Mouse (Mus musculus): ENCODE results near the gene Cblb. TPM values are rescaled to one million over a fixed set of nuclear protein-coding genes. Genes with fewer than 3 reads are reported as not detected.

The Cblb gene
- polyA plus RNA-seq, 1 experiment from 2014 or later, result 15.5 TPM

DNA sequence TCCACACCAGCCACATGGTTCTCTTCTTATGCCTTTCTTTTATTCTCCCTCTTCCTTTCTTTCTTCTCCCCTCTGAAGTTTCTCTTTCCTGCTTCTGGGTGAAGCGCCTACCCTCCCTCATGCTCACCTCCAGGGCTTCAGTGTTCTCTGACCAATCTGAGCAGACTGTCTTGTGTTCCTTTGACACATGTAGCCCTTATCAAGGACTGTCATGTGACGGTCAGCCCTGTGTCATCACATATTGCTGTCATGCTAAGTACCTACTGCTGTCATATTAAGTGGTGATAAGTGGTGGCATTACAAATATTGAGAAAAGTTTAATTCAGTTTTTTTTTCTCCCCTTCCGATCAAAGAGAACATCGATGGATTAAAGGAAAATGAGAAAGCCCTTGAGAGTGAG is 28.5 kb downstream of the Cblb start:
- H3K4me1 ChIP-seq, result peaks cover 45% of the 10 kb centered on the region
- 80% methylated on average over 4 of the region's 4 CpGs for WGBS
- H3K9ac ChIP-seq, result no peak overlapping the region
- H3K4me3 ChIP-seq (replicated peaks), result no peak overlapping the region
- H3K4me2 ChIP-seq (replicated peaks), result no peak overlapping the region
- no peak overlapping the region for H3K27ac ChIP-seq (replicated peaks)
- peaks cover 3% of the 10 kb centered on the region; the same call in 1 of the 2 replicates for H3K36me3 ChIP-seq
- no peaks in the 10 kb centered on the region for H3K9me3 ChIP-seq (replicated peaks)
- no peaks in the 10 kb centered on the region for H3K27me3 ChIP-seq
- no peak for ATAC-seq (ENCODE audit: insufficient number of reproducible peaks, low FRiP score, low TSS enrichment, low read depth)

DNA sequence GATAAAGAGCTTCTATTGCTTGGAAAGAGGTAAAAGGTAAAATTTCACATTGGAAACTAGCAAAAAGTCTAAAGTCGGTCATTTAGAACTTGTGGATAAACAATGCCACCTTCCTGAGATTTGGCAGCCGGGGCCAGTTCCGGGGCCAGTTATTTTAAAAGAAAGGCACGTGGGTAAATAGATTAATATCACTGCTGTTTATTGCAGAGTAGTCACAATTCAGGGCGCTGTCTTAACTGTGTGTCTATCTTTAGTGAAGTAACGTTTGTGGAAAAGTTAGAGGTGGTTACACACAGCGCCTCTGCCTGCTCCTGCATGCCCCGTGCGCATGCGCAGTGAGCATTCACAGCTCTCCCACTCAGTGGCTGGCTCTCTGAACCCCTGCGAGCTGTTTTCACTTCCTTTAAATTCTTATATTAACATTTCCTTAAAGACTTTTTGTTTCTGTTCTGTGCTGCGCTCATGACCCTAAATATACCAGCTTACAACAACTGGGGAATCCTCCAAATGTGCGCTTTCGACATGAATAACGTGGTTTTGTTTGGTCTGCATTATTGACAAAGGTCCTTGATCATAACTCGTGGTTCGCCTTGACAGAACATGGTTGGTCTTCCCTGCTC is 29.2 kb downstream of the Cblb start:
- Histone ChIP-seq H3K9ac (no peak overlapping the region), H3K27ac (replicated peaks) (0 out of 2 replicates have a peak overlapping the region, but pooled peaks have one; percentile 48), H3K36me3 (peaks cover 3% of the 10 kb centered on the region; the same call in 1 of the 2 replicates), H3K4me3 (replicated peaks) (no peak overlapping the region), H3K4me2 (replicated peaks) (no peak overlapping the region), H3K27me3 (no peaks in the 10 kb centered on the region), H3K4me1 (peaks cover 43% of the 10 kb centered on the region), H3K9me3 (replicated peaks) (no peaks in the 10 kb centered on the region)
- 64% methylated on average over 17 of the region's 17 CpGs for WGBS
- ATAC-seq (ENCODE audit: insufficient number of reproducible peaks, low FRiP score, low TSS enrichment, low read depth), result no peak

- peak; percentile 47 for ATAC-seq (ENCODE audit: insufficient number of reproducible peaks, low FRiP score, low TSS enrichment, low read depth)
- H3K4me3 ChIP-seq (replicated peaks), result no peak overlapping the region
- H3K9ac ChIP-seq, result no peak overlapping the region
- 48% methylated on average over 4 of the region's 4 CpGs for WGBS
- H3K27me3 ChIP-seq, result no peaks in the 10 kb centered on the region
- H3K27ac ChIP-seq (replicated peaks), result peak overlapping the region; percentile 48; the same call in 1 of the 2 replicates
- peaks cover 3% of the 10 kb centered on the region; the same call in 1 of the 2 replicates for H3K36me3 ChIP-seq
- no peaks in the 10 kb centered on the region for H3K9me3 ChIP-seq (replicated peaks)
- H3K4me1 ChIP-seq, result peaks cover 37% of the 10 kb centered on the region
- no peak overlapping the region for H3K4me2 ChIP-seq (replicated peaks)
Measured at GRCm38 (mm10) chr16:52061015-52061481, 30.0 kb downstream of the Cblb start.

DNA sequence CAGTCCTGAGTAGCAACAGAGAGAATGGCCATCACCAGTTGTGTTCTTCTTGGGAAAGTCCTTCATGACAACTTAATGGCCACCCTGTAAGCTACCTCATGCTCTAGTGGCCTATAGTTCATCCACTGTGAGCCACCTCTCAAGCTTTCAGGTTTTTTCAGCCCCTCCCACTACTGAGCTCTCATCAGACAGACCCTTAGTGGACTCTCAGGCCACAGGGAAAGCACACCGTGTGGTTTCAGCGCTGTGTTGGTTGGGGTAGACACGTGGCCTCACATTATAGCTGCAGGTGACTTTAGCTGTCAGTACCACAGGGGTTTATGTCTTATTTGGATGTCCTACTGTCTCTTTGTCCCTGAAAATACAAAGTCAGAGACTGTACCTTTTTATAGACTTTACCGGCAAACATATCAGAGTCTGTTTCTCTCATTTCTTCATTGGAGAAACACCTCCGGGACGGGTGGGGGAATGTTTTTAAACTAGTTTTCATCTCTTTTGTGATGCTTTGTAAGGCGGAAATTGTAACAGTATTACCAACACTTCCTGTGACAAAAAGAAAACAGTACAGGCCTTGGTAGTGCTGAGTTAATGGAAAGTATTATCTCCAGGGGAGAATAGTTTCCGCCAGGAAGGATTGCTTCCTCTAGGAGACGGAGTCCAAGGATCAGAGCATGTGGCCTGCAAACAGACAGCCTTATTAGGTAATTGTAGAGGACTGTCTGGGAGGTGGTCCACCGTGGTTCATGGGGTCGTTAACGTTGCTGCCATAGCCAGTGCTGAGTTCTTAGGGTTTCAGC is 33.5 kb downstream of the Cblb start:
- 74% methylated on average over 12 of the region's 12 CpGs for WGBS
- no peak for ATAC-seq (ENCODE audit: insufficient number of reproducible peaks, low FRiP score, low TSS enrichment, low read depth)
- no peak overlapping the region for H3K9ac ChIP-seq
- no peak overlapping the region for H3K4me3 ChIP-seq (replicated peaks)
- H3K36me3 ChIP-seq, result no peaks in the 10 kb centered on the region
- no peak overlapping the region for H3K27ac ChIP-seq (replicated peaks)
- H3K9me3 ChIP-seq (replicated peaks), result no peaks in the 10 kb centered on the region
- H3K27me3 ChIP-seq, result no peaks in the 10 kb centered on the region
- peaks cover 28% of the 10 kb centered on the region for H3K4me1 ChIP-seq
- no peak overlapping the region for H3K4me2 ChIP-seq (replicated peaks)

DNA sequence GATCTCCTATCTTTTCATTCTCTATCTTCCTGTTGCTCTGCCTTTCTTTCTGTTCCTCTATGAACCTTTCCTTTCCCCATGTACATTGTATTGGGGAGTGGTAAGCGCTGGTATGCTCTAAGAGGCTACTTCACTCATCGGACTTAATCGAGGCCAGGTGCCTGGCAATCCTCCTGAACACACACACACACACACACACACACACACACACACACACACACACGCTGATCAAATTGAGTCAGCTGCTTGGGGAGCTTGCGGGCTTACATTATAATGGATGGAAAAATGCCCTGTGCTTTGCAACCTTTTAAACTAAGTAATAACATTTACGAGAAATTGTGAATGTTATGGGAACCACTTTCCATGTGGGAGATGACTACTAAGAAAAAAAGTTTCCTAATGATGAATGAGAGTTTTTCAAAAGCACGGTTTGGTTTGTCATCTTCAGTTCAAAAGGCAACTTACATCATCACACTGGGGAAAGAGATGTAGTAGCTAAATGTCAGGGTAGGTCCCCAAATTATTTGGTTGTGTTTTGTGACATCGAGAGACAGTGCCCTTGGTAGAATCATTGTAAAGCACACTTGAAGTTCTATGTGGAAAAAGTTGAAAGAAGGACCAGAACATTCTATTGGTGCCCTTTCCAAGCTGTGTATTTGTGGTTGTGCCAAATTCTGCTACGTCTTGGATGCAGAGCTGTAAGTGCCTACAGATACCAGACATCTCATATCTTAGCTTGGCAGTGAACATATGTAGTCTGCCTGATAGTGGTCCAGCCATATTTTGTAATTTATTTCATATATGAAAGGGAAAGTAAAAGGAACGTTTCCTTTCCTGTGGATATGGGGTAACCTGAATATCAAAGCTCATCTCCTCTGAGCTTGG is 36.8 kb downstream of the Cblb start:
- 0 out of 2 replicates have a peak, but pooled peaks cover 4% of the 10 kb centered on the region for H3K4me1 ChIP-seq
- no peaks in the 10 kb centered on the region for H3K36me3 ChIP-seq
- H3K4me2 ChIP-seq (replicated peaks), result no peak overlapping the region
- H3K4me3 ChIP-seq (replicated peaks), result no peak overlapping the region
- H3K27ac ChIP-seq (replicated peaks), result no peak overlapping the region
- no peak; the same call in 1 of the 2 replicates for ATAC-seq (ENCODE audit: insufficient number of reproducible peaks, low FRiP score, low TSS enrichment, low read depth)
- 49% methylated on average over 10 of the region's 10 CpGs for WGBS
- H3K9ac ChIP-seq, result no peak overlapping the region
- H3K27me3 ChIP-seq, result no peaks in the 10 kb centered on the region
- H3K9me3 ChIP-seq (replicated peaks), result no peaks in the 10 kb centered on the region

- no peak overlapping the region for H3K9ac ChIP-seq
- 0 out of 2 replicates have a peak, but pooled peaks cover 4% of the 10 kb centered on the region for H3K4me1 ChIP-seq
- no peak for ATAC-seq (ENCODE audit: insufficient number of reproducible peaks, low FRiP score, low TSS enrichment, low read depth)
- H3K27me3 ChIP-seq, result no peaks in the 10 kb centered on the region
- 90% methylated on average over 3 of the region's 3 CpGs for WGBS
- H3K4me3 ChIP-seq (replicated peaks), result no peak overlapping the region
- H3K4me2 ChIP-seq (replicated peaks), result no peak overlapping the region
- no peaks in the 10 kb centered on the region for H3K36me3 ChIP-seq
- no peaks in the 10 kb centered on the region for H3K9me3 ChIP-seq (replicated peaks)
- no peak overlapping the region for H3K27ac ChIP-seq (replicated peaks)
Measured at GRCm38 (mm10) chr16:52068517-52068874, 37.5 kb downstream of the Cblb start.

DNA sequence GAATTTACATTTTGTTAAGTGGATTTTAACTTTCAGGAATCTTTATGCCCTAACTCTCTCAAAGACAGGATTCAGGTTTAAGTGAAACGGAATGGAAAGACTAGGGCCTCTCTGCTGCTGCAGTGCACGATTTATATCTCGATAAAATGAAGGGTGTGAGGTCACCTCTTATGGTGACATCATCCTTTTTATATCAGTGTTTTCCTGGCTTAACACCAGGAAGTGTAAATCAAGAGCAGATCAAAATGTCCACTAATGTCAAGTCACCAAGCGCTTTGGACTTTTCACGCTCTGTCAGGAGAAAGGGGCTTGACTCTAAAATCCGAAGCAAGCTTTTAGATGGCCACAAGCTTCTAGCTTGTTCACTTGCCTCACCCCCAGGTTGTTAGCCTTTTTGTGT is 38.6 kb downstream of the Cblb start:
- Histone ChIP-seq H3K36me3 (no peaks in the 10 kb centered on the region), H3K4me3 (replicated peaks) (no peak overlapping the region), H3K27me3 (no peaks in the 10 kb centered on the region), H3K4me1 (0 out of 2 replicates have a peak, but pooled peaks cover 4% of the 10 kb centered on the region), H3K27ac (replicated peaks) (no peak overlapping the region), H3K4me2 (replicated peaks) (no peak overlapping the region), H3K9ac (no peak overlapping the region), H3K9me3 (replicated peaks) (no peaks in the 10 kb centered on the region)
- WGBS, result 84% methylated on average over 6 of the region's 6 CpGs
- no peak for ATAC-seq (ENCODE audit: insufficient number of reproducible peaks, low FRiP score, low TSS enrichment, low read depth)

GRCm38 (mm10) chr16:52070128-52070527 is 39.1 kb downstream of the Cblb start:
- Histone ChIP-seq H3K9me3 (replicated peaks) (no peaks in the 10 kb centered on the region), H3K36me3 (no peaks in the 10 kb centered on the region), H3K27ac (replicated peaks) (no peak overlapping the region), H3K4me1 (0 out of 2 replicates have a peak, but pooled peaks cover 4% of the 10 kb centered on the region), H3K4me3 (replicated peaks) (no peak overlapping the region), H3K9ac (no peak overlapping the region), H3K27me3 (no peaks in the 10 kb centered on the region), H3K4me2 (replicated peaks) (no peak overlapping the region)
- WGBS, result 90% methylated on average over 5 of the region's 5 CpGs
- no peak for ATAC-seq (ENCODE audit: insufficient number of reproducible peaks, low FRiP score, low TSS enrichment, low read depth)

DNA sequence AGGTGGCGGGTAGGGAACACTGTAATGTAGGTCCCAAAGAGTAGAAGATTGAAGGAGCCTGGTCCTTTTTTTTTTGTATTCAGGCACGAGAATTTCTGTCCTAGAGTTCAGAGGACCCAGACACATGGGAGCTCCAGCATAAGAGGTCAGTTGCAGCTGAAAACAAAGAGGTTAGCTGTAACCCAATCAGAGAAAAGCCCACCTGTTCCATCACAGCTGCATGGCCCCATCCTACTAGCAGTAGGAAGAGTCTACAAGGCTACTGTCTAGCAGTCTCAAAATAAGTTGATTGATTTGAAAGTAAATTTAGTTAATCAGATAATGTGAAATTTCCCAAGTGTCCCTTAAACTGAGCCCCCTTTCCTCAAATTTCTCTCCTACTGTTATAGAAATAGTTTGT is 40.3 kb downstream of the Cblb start:
- WGBS, result 62% methylated on average over 2 of the region's 2 CpGs
- no peak overlapping the region for H3K4me2 ChIP-seq (replicated peaks)
- H3K36me3 ChIP-seq, result no peaks in the 10 kb centered on the region
- no peak for ATAC-seq (ENCODE audit: insufficient number of reproducible peaks, low FRiP score, low TSS enrichment, low read depth)
- H3K9ac ChIP-seq, result no peak overlapping the region
- no peaks in the 10 kb centered on the region for H3K9me3 ChIP-seq (replicated peaks)
- 0 out of 2 replicates have a peak, but pooled peaks cover 4% of the 10 kb centered on the region for H3K4me1 ChIP-seq
- no peak overlapping the region for H3K4me3 ChIP-seq (replicated peaks)
- no peak overlapping the region for H3K27ac ChIP-seq (replicated peaks)
- no peaks in the 10 kb centered on the region for H3K27me3 ChIP-seq

GRCm38 (mm10) chr16:52071766-52072209 is 40.8 kb downstream of the Cblb start:
- Histone ChIP-seq H3K4me1 (0 out of 2 replicates have a peak, but pooled peaks cover 3% of the 10 kb centered on the region), H3K9me3 (replicated peaks) (no peaks in the 10 kb centered on the region), H3K27ac (replicated peaks) (no peak overlapping the region), H3K36me3 (no peaks in the 10 kb centered on the region), H3K9ac (no peak overlapping the region), H3K4me3 (replicated peaks) (no peak overlapping the region), H3K4me2 (replicated peaks) (no peak overlapping the region), H3K27me3 (no peaks in the 10 kb centered on the region)
- 77% methylated on average over 6 of the region's 6 CpGs for WGBS
- ATAC-seq (ENCODE audit: insufficient number of reproducible peaks, low FRiP score, low TSS enrichment, low read depth), result 0 out of 2 replicates have a peak, but pooled peaks have one; percentile 43

DNA sequence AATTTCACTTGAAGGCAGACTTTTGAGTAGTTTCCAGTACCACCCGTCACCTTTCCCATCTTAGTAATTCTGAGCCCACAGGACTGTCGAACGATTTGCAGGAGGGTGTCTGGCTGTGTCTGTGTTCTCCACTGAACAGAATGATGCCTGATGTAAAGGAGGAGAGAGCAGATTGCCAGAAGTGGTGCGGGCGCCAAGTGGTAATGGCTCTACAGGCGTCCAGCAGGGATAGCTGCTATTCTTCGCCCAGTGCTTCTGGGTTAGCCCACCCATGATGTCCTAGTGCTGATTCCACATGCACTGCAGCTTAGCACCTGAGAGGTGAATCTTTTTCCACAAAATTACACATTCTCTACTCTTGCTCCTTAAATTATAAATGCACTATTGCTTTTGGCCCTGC is 45.6 kb downstream of the Cblb start:
- ATAC-seq (ENCODE audit: insufficient number of reproducible peaks, low FRiP score, low TSS enrichment, low read depth), result no peak
- Histone ChIP-seq H3K4me2 (replicated peaks) (no peak overlapping the region), H3K4me3 (replicated peaks) (no peak overlapping the region), H3K27me3 (no peaks in the 10 kb centered on the region), H3K36me3 (no peaks in the 10 kb centered on the region), H3K9ac (no peak overlapping the region), H3K9me3 (replicated peaks) (no peaks in the 10 kb centered on the region), H3K4me1 (peaks cover 12% of the 10 kb centered on the region; the same call in 1 of the 2 replicates), H3K27ac (replicated peaks) (no peak overlapping the region)
- WGBS, result 83% methylated on average over 7 of the region's 7 CpGs
